ENCODE assay signal across 9 mouse cellular contexts in genomic region chr9:48314194-48314593, GRCm38 (mm10). TPM values are rescaled to one million over a fixed set of nuclear protein-coding genes. Genes with fewer than 3 reads are reported as not detected.
DNase-seq lines count a peak whose midpoint lies in the region; ATAC-seq lines count a peak whose summit lies in the region.
"Had no signal": no experiment of that assay in that cellular context is flagged by ENCODE, and none has a peak within 500 bp of the region (broad histone marks: within the 10 kb centered on the region; RNA-seq: fewer than 3 reads in every experiment).

No protein-coding gene starts in this region.

- no peak for ATAC-seq in embryonic facial prominence, embryonic 11.5 days (replicated peaks; ENCODE audit: insufficient number of reproducible peaks, low FRiP score, low TSS enrichment, low read depth)

- H3K4me3 ChIP-seq in embryonic facial prominence, embryonic 11.5 days (ENCODE audit: low read depth, low read length): no peak overlapping the region
- no peak overlapping the region for H3K4me3 ChIP-seq in embryonic facial prominence, embryonic 10.5 days

- no peaks in the 10 kb centered on the region for H3K4me1 ChIP-seq in embryonic facial prominence, embryonic 11.5 days (ENCODE audit: control insufficient read depth, insufficient read depth, low read length)
- H3K4me1 ChIP-seq in embryonic facial prominence, embryonic 10.5 days: 0 out of 2 replicates have a peak, but pooled peaks cover 3% of the 10 kb centered on the region

- H3K27ac ChIP-seq in embryonic facial prominence, embryonic 11.5 days (replicated peaks; ENCODE audit: low read depth, low read length): no peak overlapping the region
- H3K27ac ChIP-seq in embryonic facial prominence, embryonic 10.5 days (replicated peaks): no peak overlapping the region

- WGBS in embryonic facial prominence, embryonic 11.5 days: 40% methylated on average over 3 of the region's 3 CpGs
- 44% methylated on average over 3 of the region's 3 CpGs for WGBS in embryonic facial prominence, embryonic 10.5 days

- H3K36me3 ChIP-seq in embryonic facial prominence, embryonic 11.5 days (replicated peaks; ENCODE audit: control insufficient read depth, insufficient read depth, low read depth, low read length): no peaks in the 10 kb centered on the region
- H3K36me3 ChIP-seq in embryonic facial prominence, embryonic 10.5 days (replicated peaks): no peaks in the 10 kb centered on the region

- intact Hi-C loops in heart, postnatal 36 days (cut with DNase I): loop anchor here (2.0 kb wide), 1 partner anchor 39 kb away; the partner anchor contains the start of gene Nxpe2

- no peak overlapping the region for H3K4me2 ChIP-seq in embryonic facial prominence, embryonic 11.5 days (ENCODE audit: low read depth, low read length)

- H3K9me3 ChIP-seq in embryonic facial prominence, embryonic 11.5 days (replicated peaks; ENCODE audit: control insufficient read depth, low read length): no peaks in the 10 kb centered on the region
- no peaks in the 10 kb centered on the region for H3K9me3 ChIP-seq in embryonic facial prominence, embryonic 10.5 days

- no peak overlapping the region for H3K9ac ChIP-seq in embryonic facial prominence, embryonic 11.5 days (replicated peaks; ENCODE audit: low read length)

- DNase-seq in embryonic facial prominence, embryonic 11.5 days (ENCODE audit: low spot score): peak; percentile 5
- no peak for DNase-seq in embryonic facial prominence, embryonic 10.5 days (ENCODE audit: low spot score)
- DNase-seq in adrenal gland, postnatal 36 days: peak; percentile 11 to 12
- peak; percentile 21 to 37 for DNase-seq in heart, postnatal 36 days
- peak; percentile 11 to 34 for DNase-seq in layer of hippocampus, postnatal 14 days (ENCODE audit: low spot score in 2 of 2)
- DNase-seq in right cerebral cortex, postnatal 10 days (ENCODE audit: low spot score in 2 of 2): peak; percentile 61 to 77
- DNase-seq in testis, postnatal 10 days (ENCODE audit: low spot score): no peak
- no peak for DNase-seq in cerebellum, adult 9-11 months

- no peaks in the 10 kb centered on the region for H3K27me3 ChIP-seq in embryonic facial prominence, embryonic 11.5 days (ENCODE audit: control insufficient read depth, insufficient read depth, low read length)
- no peaks in the 10 kb centered on the region for H3K27me3 ChIP-seq in embryonic facial prominence, embryonic 10.5 days (replicated peaks; ENCODE audit: low read depth, poor library complexity, severe bottlenecking)

RNA-seq across cellular contexts. Expression of gene Nxpe2, which starts 39.1 kb away (rescaled TPM):
- 0.97 and 1.6 TPM in 2 replicates for polyA plus RNA-seq in embryonic facial prominence, embryonic 11.5 days (2014; fragmentation: Nextera tagmentation; extraction: Ambion mirVana)
- 0.68 and 1.1 TPM in 2 replicates for polyA plus RNA-seq in embryonic facial prominence, embryonic 10.5 days (2016; fragmentation: Nextera tagmentation; extraction: Ambion mirVana)
- under 1 TPM; 0.53 to 0.93 TPM for total RNA-seq in adrenal gland, postnatal 36 days (2021)
- total RNA-seq in heart, postnatal 36 days (2021): 1 to 10 TPM; 1.2 to 1.7 TPM
- under 1 TPM; 0.23 to 0.36 TPM for total RNA-seq in layer of hippocampus, postnatal 14 days (2021)
- polyA plus RNA-seq: C2C12 had no signal

Comparison
In these comparisons a context has a peak if more than half of its experiments do, and no peak if none do; other contexts are left out.
1. DNase-seq: peak in embryonic facial prominence, embryonic 11.5 days (single experiment), adrenal gland, postnatal 36 days (2 of 2), heart, postnatal 36 days (2 of 2), layer of hippocampus, postnatal 14 days (2 of 2) and right cerebral cortex, postnatal 10 days (2 of 2); none in embryonic facial prominence, embryonic 10.5 days (single experiment), testis, postnatal 10 days (single experiment) and cerebellum, adult 9-11 months (single experiment).